In the genomic region with DNA sequence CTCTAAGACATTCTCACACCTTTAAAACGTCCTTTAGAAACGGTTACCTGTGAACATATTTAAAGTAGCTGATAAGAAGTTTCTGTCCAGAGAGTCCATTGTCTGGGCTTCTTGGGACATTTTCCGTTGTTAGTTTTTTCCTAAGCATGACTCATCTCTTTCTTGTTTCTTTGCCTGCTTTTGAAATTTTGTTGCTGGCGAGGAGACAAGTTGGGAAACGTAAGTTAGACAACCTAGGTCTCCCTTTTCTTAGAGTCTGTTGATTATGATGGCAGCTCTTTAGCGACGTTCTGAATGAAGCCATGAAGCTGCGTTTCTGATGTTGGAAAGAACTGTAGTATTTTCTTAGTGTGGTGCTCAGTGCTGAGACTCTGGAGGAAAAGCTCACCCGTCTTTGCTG, we compare ENCODE assay signal across 27 mouse cellular contexts. TPM values are rescaled to one million over a fixed set of nuclear protein-coding genes. Genes with fewer than 3 reads are reported as not detected.
A peak's percentile ranks its signal among the peaks of the same experiment; 100 is the strongest.
DNase-seq lines count a peak whose midpoint lies in the region; ATAC-seq lines count a peak whose summit lies in the region.
"Had no signal": no experiment of that assay in that cellular context is flagged by ENCODE, and none has a peak within 500 bp of the region (broad histone marks: within the 10 kb centered on the region; RNA-seq: fewer than 3 reads in every experiment).

No protein-coding gene starts in this region.

- H3K36me3 ChIP-seq in forebrain, embryonic 15.5 days = 0 out of 2 replicates have a peak, but pooled peaks cover 3% of the 10 kb centered on the region
- H3K36me3 ChIP-seq: embryonic facial prominence, embryonic 15.5 days had no signal

- no peaks in the 10 kb centered on the region for H3K9me3 ChIP-seq in forebrain, embryonic 15.5 days
- H3K9me3 ChIP-seq: embryonic facial prominence, embryonic 13.5 days; embryonic facial prominence, embryonic 15.5 days; forebrain, embryonic 13.5 days had no signal

- no peak overlapping the region for H3K4me2 ChIP-seq in forebrain, embryonic 15.5 days (replicated peaks)
- H3K4me2 ChIP-seq: embryonic facial prominence, embryonic 13.5 days; embryonic facial prominence, embryonic 15.5 days; forebrain, embryonic 13.5 days had no signal

- DNase-seq in 3T3-L1 (ENCODE audit: low read depth, low spot score) (peak; percentile 36), 416B (ENCODE audit: low read depth) (peak; percentile 5), adipocyte (ENCODE audit: low spot score) (peak; percentile 69)
- peak; percentile 5 for DNase-seq in fibroblast of lung, adult 2 months (ENCODE audit: low read depth)
- no peak for DNase-seq in kidney, adult 8-10 months
- DNase-seq in thymus, postnatal 4 days = no peak
- DNase-seq: adrenal gland, adult 8-10 months; adrenal gland, postnatal 14 days; adrenal gland, postnatal 36 days; cerebellum, adult 11 months; cerebellum, adult 18-20 months; cerebellum, adult 8-10 months; cerebellum, adult 9-11 months; cerebellum, postnatal 14 days; cerebellum, postnatal 36 days; embryo, embryonic 11 days; forebrain, postnatal 0 days had no signal

- 90% methylated on average over 9 of the region's 9 CpGs for WGBS in forebrain, embryonic 15.5 days

- no peak overlapping the region for H3K9ac ChIP-seq in forebrain, embryonic 15.5 days (replicated peaks)
- H3K9ac ChIP-seq: embryonic facial prominence, embryonic 13.5 days; embryonic facial prominence, embryonic 15.5 days; forebrain, embryonic 13.5 days; forebrain, postnatal 0 days had no signal

- H3K4me1 ChIP-seq in forebrain, embryonic 15.5 days = no peaks in the 10 kb centered on the region
- H3K4me1 ChIP-seq: embryonic facial prominence, embryonic 13.5 days; embryonic facial prominence, embryonic 15.5 days; forebrain, embryonic 13.5 days had no signal

- no peak overlapping the region for H3K27ac ChIP-seq in forebrain, embryonic 15.5 days (replicated peaks)
- H3K27ac ChIP-seq: embryonic facial prominence, embryonic 13.5 days; embryonic facial prominence, embryonic 15.5 days; forebrain, embryonic 13.5 days had no signal

- 0 out of 2 replicates have a peak, but pooled peaks cover 3% of the 10 kb centered on the region for H3K27me3 ChIP-seq in forebrain, embryonic 15.5 days
- H3K27me3 ChIP-seq: embryonic facial prominence, embryonic 13.5 days; embryonic facial prominence, embryonic 15.5 days; Patski had no signal

- no peak for ATAC-seq in forebrain, embryonic 15.5 days (replicated peaks)
- ATAC-seq: forebrain, embryonic 13.5 days; forebrain, postnatal 0 days; Patski had no signal

- H3K4me3 ChIP-seq in forebrain, embryonic 15.5 days = no peak overlapping the region
- H3K4me3 ChIP-seq: embryonic facial prominence, embryonic 13.5 days; embryonic facial prominence, embryonic 15.5 days; erythroblast, embryonic 14.5 days; forebrain, embryonic 13.5 days had no signal

RNA-seq across cellular contexts. Expression of a gene that starts 19.9 kb away (rescaled TPM):
- not detected in 2 replicates for polyA plus RNA-seq in forebrain, embryonic 15.5 days (2015; fragmentation: Nextera tagmentation; extraction: Ambion mirVana)
- polyA plus RNA-seq: brain, embryonic 14.5 days; C2C12; embryonic facial prominence, embryonic 11.5 days; embryonic facial prominence, embryonic 13.5 days; embryonic facial prominence, embryonic 15.5 days; erythroblast, embryonic 14.5 days; forebrain, embryonic 11.5 days; forebrain, embryonic 13.5 days; forebrain, postnatal 0 days; Patski had no signal

Comparison
In these comparisons a context has a peak if more than half of its experiments do, and no peak if none do; other contexts are left out.
1. DNase-seq: peak in 3T3-L1 (single experiment), 416B (single experiment), adipocyte (single experiment) and fibroblast of lung, adult 2 months (single experiment); none in kidney, adult 8-10 months (0 of 2) and thymus, postnatal 4 days (single experiment).